Mouse (Mus musculus): ENCODE measurements around the gene Gm20388. TPM values are rescaled to one million over a fixed set of nuclear protein-coding genes. Genes with fewer than 3 reads are reported as not detected.

Gene Gm20388
- polyA plus RNA-seq, 1 experiment from 2014 or later: 12.4 TPM

DNA sequence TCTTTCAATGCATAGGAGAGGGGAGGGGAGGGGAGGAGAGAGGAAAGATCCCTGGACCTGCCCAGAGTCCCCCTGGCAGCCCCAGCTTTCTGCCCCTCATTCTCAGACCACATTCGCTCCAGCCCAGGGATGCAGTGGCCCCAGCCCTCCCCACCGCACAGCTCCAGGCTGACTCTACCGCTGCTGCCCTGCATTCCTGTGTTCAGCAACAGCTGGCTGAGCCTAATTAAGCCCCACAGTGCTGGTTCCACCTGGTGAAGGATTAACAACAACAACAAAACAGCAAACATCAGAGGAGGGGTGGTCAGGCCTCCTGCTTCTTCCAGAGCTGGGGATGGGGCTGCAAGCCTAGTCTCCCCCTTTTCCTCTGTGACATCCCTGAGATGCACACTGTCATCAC lies 2818.0 kb downstream of the Gm20388 start:
- Histone ChIP-seq H3K4me3 (ENCODE audit: low read length) (no peak overlapping the region), H3K27ac (ENCODE audit: low read depth, low read length) (no peak overlapping the region), H3K9ac (ENCODE audit: low read depth, low read length) (no peak overlapping the region), H3K27me3 (replicated peaks; ENCODE audit: control insufficient read depth, insufficient read depth, low read length) (no peaks in the 10 kb centered on the region), H3K9me3 (ENCODE audit: control insufficient read depth, low read length) (no peaks in the 10 kb centered on the region), H3K4me2 (ENCODE audit: low read length) (no peak overlapping the region), H3K36me3 (ENCODE audit: control insufficient read depth, insufficient read depth, low read length) (no peaks in the 10 kb centered on the region), H3K4me1 (ENCODE audit: control insufficient read depth, insufficient read depth, low read depth, low read length) (no peaks in the 10 kb centered on the region; the same call in 1 of the 2 replicates)
- 26% methylated on average over 3 of the region's 3 CpGs for WGBS
- ATAC-seq: peak; percentile 29; the same call in 1 of the 2 replicates

DNA sequence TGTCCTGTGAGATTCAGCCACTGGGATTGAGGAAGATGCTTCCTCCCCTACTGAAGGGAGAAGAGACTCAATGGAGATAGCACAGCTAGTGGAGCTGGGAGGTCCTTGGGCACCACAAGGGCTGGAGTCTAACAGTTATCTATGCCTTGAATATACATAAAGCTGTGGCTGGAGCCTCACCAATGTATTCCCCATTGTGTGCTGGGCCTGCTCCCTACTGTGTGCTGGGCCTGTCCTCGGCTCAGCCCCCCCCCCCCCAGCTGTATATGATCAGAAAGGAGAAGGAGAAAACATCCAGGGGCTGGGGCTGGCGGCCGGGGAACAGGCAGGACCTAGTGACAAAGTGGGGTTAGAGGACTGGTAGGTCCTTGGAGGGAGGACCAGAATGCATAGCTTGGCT lies 2824.5 kb downstream of the Gm20388 start:
- H3K9ac ChIP-seq (ENCODE audit: low read depth, low read length): no peak overlapping the region
- no peak for ATAC-seq
- peak overlapping the region; percentile 59 for H3K27ac ChIP-seq (ENCODE audit: low read depth, low read length)
- no peaks in the 10 kb centered on the region for H3K27me3 ChIP-seq (replicated peaks; ENCODE audit: control insufficient read depth, insufficient read depth, low read length)
- H3K4me2 ChIP-seq (ENCODE audit: low read length): no peak overlapping the region
- H3K4me3 ChIP-seq (ENCODE audit: low read length): no peak overlapping the region
- peaks cover 38% of the 10 kb centered on the region for H3K4me1 ChIP-seq (ENCODE audit: control insufficient read depth, insufficient read depth, low read depth, low read length)
- WGBS: 46% methylated on average over 3 of the region's 3 CpGs
- no peaks in the 10 kb centered on the region for H3K36me3 ChIP-seq (ENCODE audit: control insufficient read depth, insufficient read depth, low read length)
- H3K9me3 ChIP-seq (ENCODE audit: control insufficient read depth, low read length): no peaks in the 10 kb centered on the region

DNA sequence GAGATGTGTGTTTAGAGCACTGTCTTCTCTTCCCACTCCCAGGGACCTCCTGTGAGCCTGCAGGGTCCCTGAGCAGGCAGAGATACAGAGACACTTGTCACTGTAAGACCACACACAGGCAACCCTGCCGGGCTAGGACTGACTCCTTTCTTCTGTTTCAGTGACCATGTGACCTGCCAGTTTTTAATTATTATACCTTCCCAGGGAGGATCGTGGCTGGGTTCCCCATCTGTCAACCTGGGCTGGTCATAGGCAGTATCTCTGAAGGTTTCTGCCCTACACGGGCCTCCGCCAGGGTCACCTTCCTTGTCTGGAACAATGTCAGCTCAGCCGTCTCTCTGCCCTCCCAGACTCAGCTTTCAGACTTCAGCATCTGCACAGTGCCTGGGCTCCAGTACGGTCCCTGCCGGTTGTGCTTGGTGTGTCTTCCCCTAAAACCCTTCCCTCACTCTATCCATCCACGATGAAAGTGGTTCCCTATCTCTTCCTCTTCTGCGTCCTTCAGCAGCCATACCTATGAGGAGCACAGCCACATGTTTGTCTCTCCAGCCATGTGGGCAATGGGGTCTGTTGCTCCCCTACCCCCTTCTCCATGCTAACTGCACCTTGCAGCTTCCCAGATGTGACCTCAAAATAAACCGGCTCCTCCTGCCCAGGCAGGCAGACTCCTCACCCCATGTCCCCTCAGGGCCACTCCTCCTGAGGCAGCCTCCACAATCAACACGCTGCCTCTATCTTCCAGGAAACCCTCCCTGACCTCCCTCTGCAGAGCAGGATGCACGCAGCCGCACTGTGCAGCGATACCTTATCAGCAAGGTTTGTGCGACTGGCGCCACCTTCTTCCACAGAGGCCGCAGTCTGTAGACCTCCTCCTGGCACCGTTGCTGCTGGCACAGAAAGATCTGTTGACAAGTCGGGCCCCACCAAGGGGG lies 2825.2 kb downstream of the Gm20388 start:
- Histone ChIP-seq H3K4me1 (ENCODE audit: control insufficient read depth, insufficient read depth, low read depth, low read length) (peaks cover 40% of the 10 kb centered on the region), H3K4me3 (ENCODE audit: low read length) (no peak overlapping the region), H3K4me2 (ENCODE audit: low read length) (no peak overlapping the region), H3K27me3 (replicated peaks; ENCODE audit: control insufficient read depth, insufficient read depth, low read length) (no peaks in the 10 kb centered on the region), H3K9me3 (ENCODE audit: control insufficient read depth, low read length) (no peaks in the 10 kb centered on the region), H3K9ac (ENCODE audit: low read depth, low read length) (no peak overlapping the region), H3K36me3 (ENCODE audit: control insufficient read depth, insufficient read depth, low read length) (no peaks in the 10 kb centered on the region), H3K27ac (ENCODE audit: low read depth, low read length) (peak overlapping the region; percentile 59)
- 40% methylated on average over 19 of the region's 19 CpGs for WGBS
- ATAC-seq: no peak

DNA sequence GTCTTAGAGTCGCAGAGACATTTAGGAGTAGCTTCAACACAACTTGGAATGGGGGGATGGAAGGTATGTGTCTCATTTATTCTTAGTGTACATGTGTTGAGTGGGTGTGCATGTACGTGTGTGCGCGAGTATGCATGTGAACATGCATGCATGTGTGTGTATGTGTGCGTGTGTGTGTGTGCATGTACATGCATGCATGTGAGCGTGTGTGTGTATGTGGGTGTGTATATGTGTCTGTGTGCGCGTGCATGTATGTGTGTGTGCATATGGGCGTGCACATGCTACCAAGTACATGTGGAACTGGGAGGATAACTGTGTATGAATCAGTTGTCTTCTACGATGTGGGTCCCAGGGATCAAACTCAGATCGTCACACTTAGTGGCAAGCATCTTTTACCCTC lies 2826.0 kb downstream of the Gm20388 start:
- peaks cover 41% of the 10 kb centered on the region for H3K4me1 ChIP-seq (ENCODE audit: control insufficient read depth, insufficient read depth, low read depth, low read length)
- 89% methylated on average over 11 of the region's 11 CpGs for WGBS
- H3K4me2 ChIP-seq (ENCODE audit: low read length): no peak overlapping the region
- ATAC-seq: no peak
- H3K27me3 ChIP-seq (replicated peaks; ENCODE audit: control insufficient read depth, insufficient read depth, low read length): no peaks in the 10 kb centered on the region
- H3K27ac ChIP-seq (ENCODE audit: low read depth, low read length): no peak overlapping the region
- no peaks in the 10 kb centered on the region for H3K9me3 ChIP-seq (ENCODE audit: control insufficient read depth, low read length)
- no peaks in the 10 kb centered on the region for H3K36me3 ChIP-seq (ENCODE audit: control insufficient read depth, insufficient read depth, low read length)
- no peak overlapping the region for H3K9ac ChIP-seq (ENCODE audit: low read depth, low read length)
- no peak overlapping the region for H3K4me3 ChIP-seq (ENCODE audit: low read length)

DNA sequence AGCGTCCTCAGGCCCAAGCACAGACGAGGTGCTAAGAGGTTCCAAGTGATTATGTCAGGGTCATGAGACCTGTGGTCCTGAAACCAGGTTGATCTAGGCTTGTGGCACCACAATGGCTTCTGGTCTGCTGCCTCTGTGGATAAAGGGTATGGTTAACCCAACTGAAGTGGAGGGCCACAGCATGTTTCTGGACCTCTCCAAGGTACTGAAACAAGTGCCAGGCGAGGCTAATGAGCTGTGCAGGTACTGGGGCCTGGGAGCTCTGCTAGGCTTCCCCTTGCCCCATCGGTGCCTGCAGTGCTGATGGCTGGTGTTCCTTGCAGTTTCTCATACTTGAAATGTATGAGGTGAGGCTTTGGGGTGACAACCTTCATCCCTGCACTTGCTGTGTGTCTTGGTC lies 2826.4 kb downstream of the Gm20388 start:
- Histone ChIP-seq H3K27ac (ENCODE audit: low read depth, low read length) (peak overlapping the region; percentile 40), H3K4me1 (ENCODE audit: control insufficient read depth, insufficient read depth, low read depth, low read length) (peaks cover 45% of the 10 kb centered on the region)
- 60% methylated on average over 4 of the region's 4 CpGs for WGBS

DNA sequence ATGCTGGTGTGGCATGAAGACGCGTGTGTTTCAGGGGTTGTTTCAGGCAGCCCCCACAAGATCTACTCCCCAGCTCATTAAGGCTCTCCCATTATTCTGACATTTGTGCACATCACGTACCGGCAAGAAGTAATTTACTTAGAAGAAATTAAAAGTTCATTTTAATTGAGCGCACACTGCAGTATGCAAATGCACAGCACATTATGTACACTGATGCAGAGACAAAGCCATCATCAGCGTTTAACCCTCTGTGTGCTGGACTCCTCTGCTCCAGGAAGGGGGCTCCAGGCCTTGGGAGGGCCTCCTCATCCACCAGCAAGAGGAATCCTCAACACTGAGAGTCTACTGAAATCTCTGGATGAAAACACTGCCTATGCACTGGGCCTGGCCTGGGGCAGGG lies 2827.2 kb downstream of the Gm20388 start:
- Histone ChIP-seq H3K4me1 (ENCODE audit: control insufficient read depth, insufficient read depth, low read depth, low read length) (peaks cover 53% of the 10 kb centered on the region), H3K27me3 (replicated peaks; ENCODE audit: control insufficient read depth, insufficient read depth, low read length) (no peaks in the 10 kb centered on the region), H3K27ac (ENCODE audit: low read depth, low read length) (peak overlapping the region; percentile 40), H3K4me3 (ENCODE audit: low read length) (no peak overlapping the region), H3K36me3 (ENCODE audit: control insufficient read depth, insufficient read depth, low read length) (no peaks in the 10 kb centered on the region), H3K4me2 (ENCODE audit: low read length) (no peak overlapping the region), H3K9ac (ENCODE audit: low read depth, low read length) (no peak overlapping the region), H3K9me3 (ENCODE audit: control insufficient read depth, low read length) (no peaks in the 10 kb centered on the region)
- 43% methylated on average over 6 of the region's 6 CpGs for WGBS
- peak; percentile 49 for ATAC-seq

More for the DNA sequence above, 2826.4 kb downstream of the Gm20388 start:
- Histone ChIP-seq H3K9me3 (ENCODE audit: control insufficient read depth, low read length) (no peaks in the 10 kb centered on the region), H3K36me3 (ENCODE audit: control insufficient read depth, insufficient read depth, low read length) (no peaks in the 10 kb centered on the region), H3K27me3 (replicated peaks; ENCODE audit: control insufficient read depth, insufficient read depth, low read length) (no peaks in the 10 kb centered on the region), H3K4me2 (ENCODE audit: low read length) (no peak overlapping the region), H3K4me3 (ENCODE audit: low read length) (no peak overlapping the region), H3K9ac (ENCODE audit: low read depth, low read length) (no peak overlapping the region)
- no peak for ATAC-seq

DNA sequence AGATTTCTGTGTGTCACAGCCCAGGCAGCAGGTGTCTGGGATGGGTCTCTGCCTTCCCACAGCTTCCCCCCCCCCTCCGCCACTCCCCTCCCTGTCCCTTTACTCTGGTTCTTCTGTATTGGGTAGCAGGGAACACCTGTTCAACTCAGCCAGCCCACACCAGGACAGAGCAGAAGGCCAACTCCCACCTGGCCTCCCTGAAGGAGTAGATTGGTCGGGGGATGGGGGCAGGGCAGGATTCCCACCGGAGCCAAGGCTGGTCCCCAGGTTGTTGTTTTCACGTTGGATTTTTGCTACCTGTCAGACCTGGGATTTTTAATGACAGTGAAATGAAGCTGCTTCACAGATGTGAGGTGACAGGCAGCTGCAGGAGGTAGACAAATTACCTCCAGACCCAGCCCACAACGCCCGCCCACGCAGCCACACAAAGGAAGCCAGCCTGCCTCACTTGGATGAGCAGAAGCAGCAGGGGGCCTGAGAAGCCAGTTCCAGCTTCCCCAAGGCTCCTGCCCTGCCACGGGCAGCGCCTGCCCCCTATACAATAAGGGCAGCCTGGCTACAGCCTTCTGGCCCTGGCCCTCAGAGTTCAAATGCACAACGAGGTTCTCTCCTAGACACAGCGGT lies 2828.6 kb downstream of the Gm20388 start:
- WGBS: 17% methylated on average over 11 of the region's 11 CpGs
- ATAC-seq: no peak
- no peaks in the 10 kb centered on the region for H3K9me3 ChIP-seq (ENCODE audit: control insufficient read depth, low read length)
- no peak overlapping the region for H3K4me3 ChIP-seq (ENCODE audit: low read length)
- H3K9ac ChIP-seq (ENCODE audit: low read depth, low read length): peak overlapping the region; percentile 54
- H3K36me3 ChIP-seq (ENCODE audit: control insufficient read depth, insufficient read depth, low read length): no peaks in the 10 kb centered on the region
- no peaks in the 10 kb centered on the region for H3K27me3 ChIP-seq (replicated peaks; ENCODE audit: control insufficient read depth, insufficient read depth, low read length)
- 0 out of 2 replicates have a peak overlapping the region, but pooled peaks have one; percentile 7 for H3K4me2 ChIP-seq (ENCODE audit: low read length)
- peaks cover 61% of the 10 kb centered on the region for H3K4me1 ChIP-seq (ENCODE audit: control insufficient read depth, insufficient read depth, low read depth, low read length)
- peak overlapping the region; percentile 40 for H3K27ac ChIP-seq (ENCODE audit: low read depth, low read length)

DNA sequence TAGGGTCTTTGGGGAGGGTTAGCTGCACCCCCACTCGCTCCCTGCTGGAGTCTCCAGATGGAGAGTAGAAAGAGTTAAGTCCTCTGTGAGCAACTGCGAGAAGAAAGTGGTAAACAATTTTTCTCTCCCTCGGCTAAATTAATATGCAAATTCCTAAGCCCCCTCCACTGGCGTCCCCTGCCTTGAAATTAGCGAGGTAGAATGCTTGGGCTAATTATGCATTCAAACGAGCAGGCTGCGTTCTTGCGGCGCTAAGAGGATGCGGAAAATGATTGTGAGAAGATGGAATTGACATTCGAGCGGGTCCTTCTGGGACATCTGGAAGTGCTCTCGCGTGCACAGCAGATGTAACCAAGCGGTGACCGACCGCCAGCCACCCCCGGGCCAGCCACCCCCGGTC lies 2831.8 kb downstream of the Gm20388 start:
- Histone ChIP-seq H3K27ac (ENCODE audit: low read depth, low read length) (peak overlapping the region; percentile 75), H3K9ac (ENCODE audit: low read depth, low read length) (peak overlapping the region; percentile 39; the same call in 1 of the 2 replicates), H3K36me3 (ENCODE audit: control insufficient read depth, insufficient read depth, low read length) (no peaks in the 10 kb centered on the region), H3K4me3 (ENCODE audit: low read length) (no peak overlapping the region), H3K4me2 (ENCODE audit: low read length) (peak overlapping the region; percentile 40), H3K27me3 (replicated peaks; ENCODE audit: control insufficient read depth, insufficient read depth, low read length) (no peaks in the 10 kb centered on the region), H3K4me1 (ENCODE audit: control insufficient read depth, insufficient read depth, low read depth, low read length) (peaks cover 74% of the 10 kb centered on the region), H3K9me3 (ENCODE audit: control insufficient read depth, low read length) (no peaks in the 10 kb centered on the region)
- WGBS: 5% methylated on average over 19 of the region's 19 CpGs
- peak; percentile 24; the same call in 1 of the 2 replicates for ATAC-seq
